11 mouse cellular contexts compared by ENCODE assay signal in genomic region chr5:128598760-128599364, GRCm38 (mm10). TPM values are rescaled to one million over a fixed set of nuclear protein-coding genes. Genes with fewer than 3 reads are reported as not detected.
DNase-seq lines count a peak whose midpoint lies in the region; ATAC-seq and TF ChIP-seq lines count a peak whose summit lies in the region.
"Had no signal": no experiment of that assay in that cellular context is flagged by ENCODE, and none has a peak within 500 bp of the region (broad histone marks: within the 10 kb centered on the region; RNA-seq: fewer than 3 reads in every experiment).

No protein-coding gene starts in this region.

- intact Hi-C loops in heart, postnatal 36 days (cut with DNase I), result no loop called here

- no peak overlapping the region for H3K27ac ChIP-seq in heart, embryonic 12.5 days (ENCODE audit: poor library complexity, severe bottlenecking)
- no peak overlapping the region for H3K27ac ChIP-seq in ES-E14 (ENCODE audit: insufficient read depth, low read depth, low read length, poor library complexity, severe bottlenecking)
- 0 out of 2 replicates have a peak overlapping the region, but pooled peaks have one; percentile 29 for H3K27ac ChIP-seq in forebrain, embryonic 14.5 days (ENCODE audit: low read depth, low read length)
- H3K27ac ChIP-seq in limb, embryonic 14.5 days (replicated peaks; ENCODE audit: low read depth, low read length), result no peak overlapping the region; the same call in 1 of the 2 replicates

- no peak overlapping the region for H3K9ac ChIP-seq in heart, embryonic 12.5 days
- 0 out of 2 replicates have a peak overlapping the region, but pooled peaks have one; percentile 13 for H3K9ac ChIP-seq in ES-E14 (ENCODE audit: insufficient read depth, low read depth, low read length, poor library complexity, severe bottlenecking)
- H3K9ac ChIP-seq in forebrain, embryonic 14.5 days (ENCODE audit: low read length), result no peak overlapping the region
- H3K9ac ChIP-seq in limb, embryonic 14.5 days (ENCODE audit: low read depth, low read length, severe bottlenecking), result no peak overlapping the region

- peak overlapping the region; percentile 83 for H3K4me3 ChIP-seq in heart, embryonic 12.5 days
- peak overlapping the region; percentile 80 to 89 for H3K4me3 ChIP-seq in ES-E14 (ENCODE audit: insufficient read depth in 1 of 2, low read depth in 1 of 2, low read length in 2 of 2, poor library complexity in 1 of 2, severe bottlenecking in 1 of 2)
- H3K4me3 ChIP-seq in forebrain, embryonic 14.5 days (ENCODE audit: low read depth, low read length), result peak overlapping the region; percentile 48
- H3K4me3 ChIP-seq in limb, embryonic 14.5 days (replicated peaks; ENCODE audit: low read length), result peak overlapping the region; percentile 72

- H3K27me3 ChIP-seq in heart, embryonic 12.5 days (replicated peaks), result peaks cover 81% of the 10 kb centered on the region
- H3K27me3 ChIP-seq in forebrain, embryonic 14.5 days (replicated peaks; ENCODE audit: control insufficient read depth, insufficient read depth, low read length), result peaks cover 79% of the 10 kb centered on the region
- peaks cover 17% of the 10 kb centered on the region; the same call in 1 of the 2 replicates for H3K27me3 ChIP-seq in limb, embryonic 14.5 days (ENCODE audit: control insufficient read depth, insufficient read depth, low read length)

- no peak for DNase-seq in heart, postnatal 36 days
- DNase-seq in ES-E14 (ENCODE audit: low read depth, low spot score), result no peak
- peak; percentile 13 for DNase-seq in forebrain, embryonic 14.5 days (ENCODE audit: low spot score)
- DNase-seq in limb, embryonic 14.5 days (ENCODE audit: low spot score), result no peak
- DNase-seq in adrenal gland, postnatal 14 days, result no peak
- DNase-seq in cerebellum, adult 18-20 months, result no peak
- no peak for DNase-seq in gastrocnemius, adult 8-10 months (ENCODE audit: low spot score in 2 of 2)
- DNase-seq: B cell, adult 2 months; lung, postnatal 10 days; right cerebral cortex, adult 18-20 months had no signal

- H3K36me3 ChIP-seq in heart, embryonic 12.5 days, result no peaks in the 10 kb centered on the region
- peaks cover 4% of the 10 kb centered on the region; the same call in 1 of the 2 replicates for H3K36me3 ChIP-seq in ES-E14 (ENCODE audit: control insufficient read depth, insufficient read depth, low read length, poor library complexity, severe bottlenecking)
- no peaks in the 10 kb centered on the region for H3K36me3 ChIP-seq in forebrain, embryonic 14.5 days (ENCODE audit: control insufficient read depth, insufficient read depth, low read length)
- no peaks in the 10 kb centered on the region for H3K36me3 ChIP-seq in limb, embryonic 14.5 days (ENCODE audit: control insufficient read depth, insufficient read depth, low read length)

- no peak for ATAC-seq in heart, embryonic 12.5 days (ENCODE audit: insufficient number of reproducible peaks, low FRiP score)
- no peak for ATAC-seq in forebrain, embryonic 14.5 days
- no peak for ATAC-seq in limb, embryonic 14.5 days (ENCODE audit: low FRiP score, low read depth)

- in situ Hi-C loops in ES-E14 (cut with MboI; ENCODE audit: low sequenced_read_pairs in 2 of 2, unreplicated experiment in 2 of 2), result no loop called here

- H3K9me3 ChIP-seq in heart, embryonic 12.5 days (replicated peaks), result no peaks in the 10 kb centered on the region
- H3K9me3 ChIP-seq in ES-E14 (ENCODE audit: control insufficient read depth, insufficient read depth, low read depth, low read length), result no peaks in the 10 kb centered on the region
- no peaks in the 10 kb centered on the region for H3K9me3 ChIP-seq in forebrain, embryonic 14.5 days (replicated peaks; ENCODE audit: control insufficient read depth, low read length)
- no peaks in the 10 kb centered on the region for H3K9me3 ChIP-seq in limb, embryonic 14.5 days (ENCODE audit: control insufficient read depth, low read length)

- H3K4me2 ChIP-seq in heart, embryonic 12.5 days, result peak overlapping the region; percentile 100
- H3K4me2 ChIP-seq in forebrain, embryonic 14.5 days (ENCODE audit: low read length), result peak overlapping the region; percentile 95
- peak overlapping the region; percentile 93 for H3K4me2 ChIP-seq in limb, embryonic 14.5 days (replicated peaks; ENCODE audit: low read depth, low read length, severe bottlenecking)

- TF ChIP-seq POLR2A in limb, embryonic 14.5 days (IDR thresholded peaks at IDR 0.05; ENCODE audit: borderline replicate concordance, extremely low read depth, insufficient read depth, insufficient read length), result no peak

- under 1% methylated on average over 20 of the region's 20 CpGs for WGBS in heart, embryonic 12.5 days
- WGBS in forebrain, embryonic 14.5 days, result under 1% methylated on average over 20 of the region's 20 CpGs
- WGBS in limb, embryonic 14.5 days, result under 1% methylated on average over 19 of the region's 20 CpGs

- peaks cover 37% of the 10 kb centered on the region for H3K4me1 ChIP-seq in heart, embryonic 12.5 days (replicated peaks)
- H3K4me1 ChIP-seq in ES-E14 (ENCODE audit: control insufficient read depth in 2 of 2, insufficient read depth in 2 of 2, low read length in 2 of 2, poor library complexity in 1 of 2), result peaks cover 10 to 12% of the 10 kb centered on the region in 2 experiments
- peaks cover 24% of the 10 kb centered on the region for H3K4me1 ChIP-seq in forebrain, embryonic 14.5 days (ENCODE audit: control insufficient read depth, insufficient read depth, low read length)
- H3K4me1 ChIP-seq in limb, embryonic 14.5 days (ENCODE audit: control insufficient read depth, insufficient read depth, low read length), result peaks cover 37% of the 10 kb centered on the region

TF ChIP-seq in ES-E14, 5 proteins besides CTCF, POLR2A, EP300 and RAD21:
- TF ChIP-seq ZC3H11A (IDR thresholded peaks at IDR 0.05; ENCODE audit: borderline replicate concordance, low read depth, low read length) (no peak), MAFK (IDR thresholded peaks at IDR 0.05; ENCODE audit: insufficient read depth, low read depth, low read length) (no peak), ZNF384 (IDR thresholded peaks at IDR 0.05; ENCODE audit: low read depth, low read length) (no peak), CHD2 (IDR thresholded peaks at IDR 0.05; ENCODE audit: low read depth, low read length) (no peak), HCFC1 (IDR thresholded peaks at IDR 0.05; ENCODE audit: borderline replicate concordance, insufficient read depth, low read length) (no peak)

RNA-seq across cellular contexts. Expression of gene Fzd10, which starts 1.8 kb away (rescaled TPM):
- polyA plus RNA-seq in heart, embryonic 12.5 days (2016; fragmentation: Nextera tagmentation; extraction: Ambion mirVana), result 0.42 and 0.50 TPM in 2 replicates
- under 1 TPM; 0.14 to 0.19 TPM for total RNA-seq in heart, postnatal 36 days (2021)
- 30.6 and 35.7 TPM in 2 replicates for total RNA-seq in ES-E14 (2012; rRNA removed)
- 2.1 and 2.3 TPM in 2 replicates for polyA plus RNA-seq in forebrain, embryonic 14.5 days (2014; fragmentation: Nextera tagmentation; extraction: Ambion mirVana)
- 23.1 and 26.3 TPM in 2 replicates for polyA plus RNA-seq in limb, embryonic 14.5 days (2012; rRNA removed)
- polyA plus RNA-seq in limb, embryonic 14.5 days (2014; fragmentation: Nextera tagmentation; extraction: Ambion mirVana), result 11.3 and 12.5 TPM in 2 replicates
- total RNA-seq in adrenal gland, postnatal 14 days (2021), result 0.19 and 0.98 TPM in 2 replicates
- total RNA-seq in gastrocnemius, adult 8-10 months (2022), result 1 to 10 TPM in 2 of 4 experiments, under 1 TPM in 2; 0.77 to 1.1 (median 0.99) TPM

Comparison
In these comparisons a context has a peak if more than half of its experiments do, and no peak if none do; other contexts are left out.
1. RNA of gene Fzd10, which starts 1.8 kb away (total RNA-seq): 30.6 to 35.7 TPM in ES-E14; 0.77 to 1.1 TPM in gastrocnemius, adult 8-10 months, 0.14 to 0.19 TPM in heart, postnatal 36 days and 0.19 to 0.98 TPM in adrenal gland, postnatal 14 days; every median in the first group is over 10 times any median in the second.
2. Peak in every context shown above with its lines, with median percentiles within 50 percentile points of each other: H3K4me2 ChIP-seq and H3K4me3 ChIP-seq.